Mouse (Mus musculus): Measurements from ENCODE around the gene Tgm7. TPM values are rescaled to one million over a fixed set of nuclear protein-coding genes. Genes with fewer than 3 reads are reported as not detected.
"Not testable (repeated sequence)": the region's sequence is repeated elsewhere in the genome, so short reads cannot be mapped to it uniquely, and the experiment has no call there.

The Tgm7 gene
- polyA plus RNA-seq, 1 experiment from 2014 or later: not detected

- no peak for DNase-seq (ENCODE audit: low spot score)
- Histone ChIP-seq H3K27ac (ENCODE audit: low read depth, low read length) (no peak overlapping the region), H3K9ac (ENCODE audit: low read length) (no peak overlapping the region), H3K4me1 (ENCODE audit: control insufficient read depth, insufficient read depth, low read length) (no peaks in the 10 kb centered on the region), H3K9me3 (ENCODE audit: control insufficient read depth, low read length) (no peaks in the 10 kb centered on the region), H3K4me3 (ENCODE audit: low read depth, low read length) (no peak overlapping the region), H3K4me2 (ENCODE audit: low read depth) (no peak overlapping the region), H3K36me3 (ENCODE audit: control insufficient read depth, insufficient read depth, low read length) (peaks cover 2% of the 10 kb centered on the region; the same call in 1 of the 2 replicates), H3K27me3 (ENCODE audit: control insufficient read depth, insufficient read depth, low read length) (no peaks in the 10 kb centered on the region)
- no peak for ATAC-seq (ENCODE audit: insufficient read depth, low FRiP score, low TSS enrichment)
- 86% methylated on average over 1 of the region's 1 CpGs for WGBS
Measured at GRCm38 (mm10) chr2:121132822-121133221, 23.2 kb upstream of the Tgm7 start.

DNA sequence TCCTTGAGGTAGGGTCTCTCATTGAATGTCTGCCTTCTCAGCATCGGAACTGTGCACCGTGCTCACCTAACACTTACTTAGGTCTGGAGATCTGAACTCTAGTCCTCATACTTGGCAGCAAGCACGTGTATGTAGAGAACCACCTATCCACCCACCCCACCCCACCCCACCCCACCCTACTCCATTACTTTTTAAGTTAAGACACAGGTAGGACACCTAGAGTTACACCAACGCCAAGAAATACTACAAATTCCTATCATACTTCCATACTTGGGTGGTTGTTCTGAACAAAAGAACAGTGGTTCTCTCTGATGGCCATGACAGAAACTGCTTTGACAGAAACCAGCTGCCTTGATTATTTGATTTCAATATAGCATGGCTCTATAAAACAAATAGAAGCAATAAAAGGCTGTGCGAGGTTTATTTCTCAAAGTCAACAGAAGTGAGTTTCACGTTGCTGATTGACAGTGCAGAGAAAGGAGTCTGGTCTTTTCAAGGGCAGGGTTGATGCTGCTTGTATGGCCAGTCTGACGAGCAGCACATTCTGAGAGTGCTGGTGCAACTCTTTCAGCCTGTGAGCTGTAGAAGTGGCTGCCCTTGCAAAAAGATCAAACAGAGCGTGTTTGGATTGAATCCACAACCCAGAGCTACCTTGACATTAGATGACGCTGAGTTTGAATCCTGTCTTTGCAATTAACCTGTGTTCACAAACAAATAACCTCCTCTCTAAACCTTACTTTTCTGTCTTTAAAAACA, 19.4 kb upstream of the Tgm7 start:
- Histone ChIP-seq H3K36me3 (ENCODE audit: control insufficient read depth, insufficient read depth, low read length) (no peaks in the 10 kb centered on the region), H3K27ac (ENCODE audit: low read depth, low read length) (no peak overlapping the region), H3K9me3 (ENCODE audit: control insufficient read depth, low read length) (no peaks in the 10 kb centered on the region), H3K9ac (ENCODE audit: low read length) (no peak overlapping the region), H3K4me1 (ENCODE audit: control insufficient read depth, insufficient read depth, low read length) (no peaks in the 10 kb centered on the region), H3K27me3 (ENCODE audit: control insufficient read depth, insufficient read depth, low read length) (no peaks in the 10 kb centered on the region), H3K4me3 (ENCODE audit: low read depth, low read length) (no peak overlapping the region), H3K4me2 (ENCODE audit: low read depth) (no peak overlapping the region)
- WGBS: 78% methylated on average over 9 of the region's 9 CpGs
- ATAC-seq (ENCODE audit: insufficient read depth, low FRiP score, low TSS enrichment) (no peak), DNase-seq (ENCODE audit: low spot score) (no peak)

DNA sequence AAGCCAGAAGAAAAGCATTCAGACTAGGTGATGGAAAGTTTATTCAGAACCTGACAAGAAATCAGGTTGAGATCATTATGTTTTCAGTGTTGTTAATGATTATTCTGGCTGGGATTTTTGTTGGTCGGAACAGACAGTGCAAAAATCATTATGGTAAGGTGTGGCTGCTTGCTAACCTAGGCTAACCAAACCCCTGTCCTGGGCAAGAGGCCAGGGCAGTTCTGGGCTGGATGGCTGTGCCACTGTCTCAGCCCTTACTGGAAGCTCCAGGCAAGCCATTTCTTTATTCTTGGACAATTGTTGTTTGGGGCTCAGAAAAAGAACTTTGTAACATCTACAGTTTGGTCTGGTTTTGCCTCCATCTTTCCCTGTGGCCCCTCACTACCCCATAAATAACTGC, 17.9 kb upstream of the Tgm7 start:
- H3K27ac ChIP-seq (ENCODE audit: low read depth, low read length): no peak overlapping the region
- H3K36me3 ChIP-seq (ENCODE audit: control insufficient read depth, insufficient read depth, low read length): no peaks in the 10 kb centered on the region
- no peaks in the 10 kb centered on the region for H3K4me1 ChIP-seq (ENCODE audit: control insufficient read depth, insufficient read depth, low read length)
- H3K4me2 ChIP-seq (ENCODE audit: low read depth): no peak overlapping the region
- no peak for ATAC-seq (ENCODE audit: insufficient read depth, low FRiP score, low TSS enrichment)
- 90% methylated on average over 1 of the region's 1 CpGs for WGBS
- H3K27me3 ChIP-seq (ENCODE audit: control insufficient read depth, insufficient read depth, low read length): no peaks in the 10 kb centered on the region
- H3K9me3 ChIP-seq (ENCODE audit: control insufficient read depth, low read length): no peaks in the 10 kb centered on the region
- H3K4me3 ChIP-seq (ENCODE audit: low read depth, low read length): no peak overlapping the region
- DNase-seq (ENCODE audit: low spot score): no peak
- H3K9ac ChIP-seq (ENCODE audit: low read length): no peak overlapping the region

- not testable (repeated sequence) for H3K4me1 ChIP-seq (ENCODE audit: control insufficient read depth, insufficient read depth, low read length); H3K4me2 ChIP-seq (ENCODE audit: low read depth); DNase-seq (ENCODE audit: low spot score); H3K4me3 ChIP-seq (ENCODE audit: low read depth, low read length); H3K9ac ChIP-seq (ENCODE audit: low read length); ATAC-seq (ENCODE audit: insufficient read depth, low FRiP score, low TSS enrichment); H3K36me3 ChIP-seq (ENCODE audit: control insufficient read depth, insufficient read depth, low read length); H3K27ac ChIP-seq (ENCODE audit: low read depth, low read length); H3K9me3 ChIP-seq (ENCODE audit: control insufficient read depth, low read length); H3K27me3 ChIP-seq (ENCODE audit: control insufficient read depth, insufficient read depth, low read length)
- 95% methylated on average over 5 of the region's 5 CpGs for WGBS
Measured at GRCm38 (mm10) chr2:121126302-121126701, 16.7 kb upstream of the Tgm7 start.

- Histone ChIP-seq H3K27ac (ENCODE audit: low read depth, low read length) (no peak overlapping the region), H3K27me3 (ENCODE audit: control insufficient read depth, insufficient read depth, low read length) (no peaks in the 10 kb centered on the region), H3K36me3 (ENCODE audit: control insufficient read depth, insufficient read depth, low read length) (no peaks in the 10 kb centered on the region), H3K4me2 (ENCODE audit: low read depth) (no peak overlapping the region), H3K4me1 (ENCODE audit: control insufficient read depth, insufficient read depth, low read length) (no peaks in the 10 kb centered on the region), H3K4me3 (ENCODE audit: low read depth, low read length) (no peak overlapping the region), H3K9me3 (ENCODE audit: control insufficient read depth, low read length) (no peaks in the 10 kb centered on the region), H3K9ac (ENCODE audit: low read length) (no peak overlapping the region)
- DNase-seq (ENCODE audit: low spot score) (no peak), ATAC-seq (ENCODE audit: insufficient read depth, low FRiP score, low TSS enrichment) (no peak)
- WGBS: 89% methylated on average over 3 of the region's 3 CpGs
Measured at GRCm38 (mm10) chr2:121119260-121119659, 9.7 kb upstream of the Tgm7 start.

GRCm38 (mm10) chr2:121115418-121115817, 5.8 kb upstream of the Tgm7 start:
- H3K9me3 ChIP-seq (ENCODE audit: control insufficient read depth, low read length): no peaks in the 10 kb centered on the region
- ATAC-seq (ENCODE audit: insufficient read depth, low FRiP score, low TSS enrichment): no peak

GRCm38 (mm10) chr2:121105940-121106339, 3.7 kb downstream of the Tgm7 start:
- H3K27ac ChIP-seq (ENCODE audit: low read depth, low read length): no peak overlapping the region
- no peak overlapping the region for H3K9ac ChIP-seq (ENCODE audit: low read length)
- DNase-seq (ENCODE audit: low spot score) (no peak), ATAC-seq (ENCODE audit: insufficient read depth, low FRiP score, low TSS enrichment) (no peak)
- H3K4me1 ChIP-seq (ENCODE audit: control insufficient read depth, insufficient read depth, low read length): no peaks in the 10 kb centered on the region
- H3K4me3 ChIP-seq (ENCODE audit: low read depth, low read length): no peak overlapping the region
- no peak overlapping the region for H3K4me2 ChIP-seq (ENCODE audit: low read depth)
- H3K27me3 ChIP-seq (ENCODE audit: control insufficient read depth, insufficient read depth, low read length): no peaks in the 10 kb centered on the region
- H3K36me3 ChIP-seq (ENCODE audit: control insufficient read depth, insufficient read depth, low read length): no peaks in the 10 kb centered on the region
- no peaks in the 10 kb centered on the region for H3K9me3 ChIP-seq (ENCODE audit: control insufficient read depth, low read length)

More at GRCm38 (mm10) chr2:121115418-121115817, 5.8 kb upstream of the Tgm7 start:
- no peak overlapping the region for H3K9ac ChIP-seq (ENCODE audit: low read length)
- WGBS: 90% methylated on average over 2 of the region's 2 CpGs
- no peaks in the 10 kb centered on the region for H3K36me3 ChIP-seq (ENCODE audit: control insufficient read depth, insufficient read depth, low read length)
- no peak overlapping the region for H3K4me2 ChIP-seq (ENCODE audit: low read depth)
- H3K27me3 ChIP-seq (ENCODE audit: control insufficient read depth, insufficient read depth, low read length): no peaks in the 10 kb centered on the region
- no peak for DNase-seq (ENCODE audit: low spot score)
- H3K4me3 ChIP-seq (ENCODE audit: low read depth, low read length): no peak overlapping the region
- H3K27ac ChIP-seq (ENCODE audit: low read depth, low read length): no peak overlapping the region
- no peaks in the 10 kb centered on the region for H3K4me1 ChIP-seq (ENCODE audit: control insufficient read depth, insufficient read depth, low read length)

DNA sequence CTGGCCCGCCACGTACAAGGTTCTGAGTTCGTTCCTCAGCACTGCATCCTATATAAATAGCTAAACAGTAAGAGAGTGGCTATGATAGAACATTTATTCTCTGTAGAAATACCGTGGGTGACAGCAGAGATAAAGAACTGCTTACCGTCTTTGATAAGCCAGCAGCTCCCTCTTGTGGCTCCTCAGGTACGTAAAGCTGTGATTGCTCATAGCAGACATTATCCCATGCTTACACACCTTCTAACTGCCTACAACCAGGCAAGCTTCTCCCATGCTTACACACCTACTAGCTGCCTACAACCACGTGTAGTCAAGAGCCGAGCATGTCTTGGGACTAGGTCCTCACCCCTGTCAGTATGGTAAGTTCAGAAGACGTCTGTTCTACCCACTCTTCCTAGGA, 7.5 kb downstream of the Tgm7 start:
- Histone ChIP-seq H3K36me3 (ENCODE audit: control insufficient read depth, insufficient read depth, low read length) (no peaks in the 10 kb centered on the region), H3K4me1 (ENCODE audit: control insufficient read depth, insufficient read depth, low read length) (no peaks in the 10 kb centered on the region), H3K4me2 (ENCODE audit: low read depth) (no peak overlapping the region), H3K9me3 (ENCODE audit: control insufficient read depth, low read length) (no peaks in the 10 kb centered on the region), H3K27me3 (ENCODE audit: control insufficient read depth, insufficient read depth, low read length) (no peaks in the 10 kb centered on the region), H3K9ac (ENCODE audit: low read length) (no peak overlapping the region), H3K4me3 (ENCODE audit: low read depth, low read length) (no peak overlapping the region), H3K27ac (ENCODE audit: low read depth, low read length) (no peak overlapping the region)
- WGBS: 32% methylated on average over 9 of the region's 9 CpGs
- no peak for ATAC-seq (ENCODE audit: insufficient read depth, low FRiP score, low TSS enrichment)
- DNase-seq (ENCODE audit: low spot score): peak; percentile 52

DNA sequence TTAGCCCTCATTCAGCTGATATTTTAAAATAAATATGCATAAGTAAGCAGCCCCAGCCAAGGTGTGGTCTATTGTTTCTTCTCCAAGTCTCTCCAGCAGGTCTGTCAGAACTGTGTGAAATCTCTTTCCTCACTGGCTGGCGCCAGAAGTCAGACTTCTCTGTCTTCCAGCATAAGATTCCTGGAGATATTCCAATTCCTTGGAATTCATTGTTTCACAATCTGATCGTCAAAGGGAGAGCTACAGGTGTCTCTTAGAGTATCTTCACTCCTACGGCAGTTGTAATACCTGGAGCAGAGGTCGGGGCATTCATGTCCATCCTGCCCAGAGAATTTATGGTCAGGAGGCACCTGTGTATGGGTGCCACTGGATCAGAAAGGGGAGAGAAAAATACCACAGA, 19.8 kb downstream of the Tgm7 start:
- 83% methylated on average over 4 of the region's 4 CpGs for WGBS
- H3K4me1 ChIP-seq (ENCODE audit: control insufficient read depth, insufficient read depth, low read length): no peaks in the 10 kb centered on the region
- no peak overlapping the region for H3K27ac ChIP-seq (ENCODE audit: low read depth, low read length)
- H3K4me2 ChIP-seq (ENCODE audit: low read depth): no peak overlapping the region
- H3K9me3 ChIP-seq (ENCODE audit: control insufficient read depth, low read length): no peaks in the 10 kb centered on the region
- H3K27me3 ChIP-seq (ENCODE audit: control insufficient read depth, insufficient read depth, low read length): no peaks in the 10 kb centered on the region
- H3K9ac ChIP-seq (ENCODE audit: low read length): no peak overlapping the region
- DNase-seq (ENCODE audit: low spot score): no peak
- H3K4me3 ChIP-seq (ENCODE audit: low read depth, low read length): no peak overlapping the region
- no peak for ATAC-seq (ENCODE audit: insufficient read depth, low FRiP score, low TSS enrichment)
- H3K36me3 ChIP-seq (ENCODE audit: control insufficient read depth, insufficient read depth, low read length): no peaks in the 10 kb centered on the region

Data from neural tube, embryonic 11.5 days (tissue).